Mouse (Mus musculus) liver, embryonic 14.5 days (tissue): ENCODE data around the gene Snx32.

ENCODE experiments used
- CTCF ChIP-seq: IDR thresholded peaks from 2 replicates; pipeline ENCODE4 v1.5.1; 2016; ENCODE audit warnings: antibody characterized with exemption, low read depth, control low read depth
- EP300 ChIP-seq: IDR thresholded peaks from 2 replicates; pipeline ENCODE4 v1.6.1; 2016; ENCODE audit warnings: antibody characterized with exemption, low read depth

- TF ChIP-seq CTCF (no peak), EP300 (no peak)
Observed at GRCm38 (mm10) chr19:5451766-5452165, 58.6 kb downstream of the Snx32 start.
